Mouse (Mus musculus) liver, postnatal 0 days (tissue): ENCODE data around the gene Mttp.

Experiments
- CTCF ChIP-seq: sonication (generic); IDR thresholded peaks from 2 replicates; pipeline ENCODE4 v1.5.1; 2016; ENCODE audit warnings: antibody characterized with exemption, low read depth
- EP300 ChIP-seq: IDR thresholded peaks from 2 replicates; pipeline ENCODE4 v1.6.1; 2016; ENCODE audit warnings: antibody characterized with exemption, low read depth, mild to moderate bottlenecking

DNA sequence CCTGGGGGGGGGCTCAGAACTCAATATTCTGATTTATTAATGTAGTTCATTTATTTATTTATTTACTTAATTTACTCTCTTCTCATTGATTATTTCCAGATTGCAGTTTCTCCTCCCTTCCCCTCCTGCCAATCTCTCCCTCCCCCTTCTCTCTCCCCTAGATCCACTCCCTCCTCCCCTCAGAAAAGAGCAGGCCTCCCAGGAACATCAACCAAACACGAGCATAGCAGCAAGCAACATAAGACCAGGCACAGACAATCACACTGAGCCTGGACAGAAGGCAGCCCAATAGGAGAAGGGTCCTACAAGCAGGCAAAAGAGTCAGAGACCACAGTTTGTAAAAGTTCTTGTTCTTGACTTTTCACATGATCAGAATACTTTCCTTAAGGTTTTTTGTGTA is 73.8 kb downstream of the Mttp start:
- TF ChIP-seq CTCF = no peak
- TF ChIP-seq EP300 = no peak
